Mouse (Mus musculus): ENCODE data around the gene Fkbp2. TPM values are rescaled to one million over a fixed set of nuclear protein-coding genes. Genes with fewer than 3 reads are reported as not detected.
A peak's percentile ranks its signal among the peaks of the same experiment; 100 is the strongest.

Fkbp2 gene
- polyA plus RNA-seq, 1 experiment from 2014 or later: 65.8 TPM

- ATAC-seq (ENCODE audit: insufficient number of reproducible peaks, insufficient read depth, low FRiP score, low TSS enrichment, low read depth): no peak; the same call in 1 of the 2 replicates
- Histone ChIP-seq H3K4me1 (replicated peaks) (peaks cover 52% of the 10 kb centered on the region), H3K27ac (no peak overlapping the region)
Measured at GRCm38 (mm10) chr19:6969291-6969664, 11.0 kb downstream of the Fkbp2 start.

GRCm38 (mm10) chr19:6968491-6969271 is 11.6 kb downstream of the Fkbp2 start:
- Histone ChIP-seq H3K27ac (no peak overlapping the region), H3K4me1 (replicated peaks) (peaks cover 47% of the 10 kb centered on the region)
- 11% methylated on average over 15 of the region's 15 CpGs for WGBS

More at GRCm38 (mm10) chr19:6969291-6969664, 11.0 kb downstream of the Fkbp2 start:
- peak overlapping the region; percentile 65 for H3K4me2 ChIP-seq
- H3K36me3 ChIP-seq: peaks cover 29% of the 10 kb centered on the region
- H3K4me3 ChIP-seq (replicated peaks): peak overlapping the region; percentile 64
- peaks cover 10% of the 10 kb centered on the region for H3K27me3 ChIP-seq
- no peaks in the 10 kb centered on the region for H3K9me3 ChIP-seq
- under 1% methylated on average over 20 of the region's 20 CpGs for WGBS
- peak overlapping the region; percentile 67 for H3K9ac ChIP-seq (replicated peaks)

GRCm38 (mm10) chr19:6956461-6956860 is 23.8 kb downstream of the Fkbp2 start:
- H3K27ac ChIP-seq: no peak overlapping the region
- H3K9ac ChIP-seq (replicated peaks): no peak overlapping the region
- no peak overlapping the region for H3K4me3 ChIP-seq (replicated peaks)
- H3K4me1 ChIP-seq (replicated peaks): peaks cover 11% of the 10 kb centered on the region
- H3K9me3 ChIP-seq: no peaks in the 10 kb centered on the region
- no peak for ATAC-seq (ENCODE audit: insufficient number of reproducible peaks, insufficient read depth, low FRiP score, low TSS enrichment, low read depth)
- WGBS: 77% methylated on average over 10 of the region's 10 CpGs
- H3K27me3 ChIP-seq: no peaks in the 10 kb centered on the region
- peaks cover 75% of the 10 kb centered on the region for H3K36me3 ChIP-seq
- H3K4me2 ChIP-seq: no peak overlapping the region

More at GRCm38 (mm10) chr19:6968491-6969271, 11.6 kb downstream of the Fkbp2 start:
- Histone ChIP-seq H3K4me2 (peak overlapping the region; percentile 65), H3K9me3 (no peaks in the 10 kb centered on the region), H3K9ac (replicated peaks) (peak overlapping the region; percentile 67), H3K27me3 (peaks cover 10% of the 10 kb centered on the region), H3K4me3 (replicated peaks) (peak overlapping the region; percentile 64), H3K36me3 (peaks cover 34% of the 10 kb centered on the region)
- no peak for ATAC-seq (ENCODE audit: insufficient number of reproducible peaks, insufficient read depth, low FRiP score, low TSS enrichment, low read depth)

GRCm38 (mm10) chr19:6955424-6955823 is 24.9 kb downstream of the Fkbp2 start:
- H3K4me3 ChIP-seq (replicated peaks): no peak overlapping the region
- H3K4me2 ChIP-seq: no peak overlapping the region
- ATAC-seq (ENCODE audit: insufficient number of reproducible peaks, insufficient read depth, low FRiP score, low TSS enrichment, low read depth): no peak
- H3K9me3 ChIP-seq: no peaks in the 10 kb centered on the region
- no peak overlapping the region for H3K27ac ChIP-seq
- no peaks in the 10 kb centered on the region for H3K27me3 ChIP-seq
- peaks cover 70% of the 10 kb centered on the region for H3K36me3 ChIP-seq
- H3K4me1 ChIP-seq (replicated peaks): peaks cover 11% of the 10 kb centered on the region
- 73% methylated on average over 7 of the region's 7 CpGs for WGBS
- H3K9ac ChIP-seq (replicated peaks): no peak overlapping the region

GRCm38 (mm10) chr19:6954046-6954445 is 26.3 kb downstream of the Fkbp2 start:
- Histone ChIP-seq H3K36me3 (peaks cover 56% of the 10 kb centered on the region), H3K9me3 (no peaks in the 10 kb centered on the region), H3K4me2 (no peak overlapping the region), H3K27me3 (no peaks in the 10 kb centered on the region), H3K4me3 (replicated peaks) (no peak overlapping the region), H3K4me1 (replicated peaks) (peaks cover 19% of the 10 kb centered on the region), H3K9ac (replicated peaks) (no peak overlapping the region), H3K27ac (no peak overlapping the region)
- no peak for ATAC-seq (ENCODE audit: insufficient number of reproducible peaks, insufficient read depth, low FRiP score, low TSS enrichment, low read depth)
- 54% methylated on average over 9 of the region's 9 CpGs for WGBS

GRCm38 (mm10) chr19:6952712-6953037 is 27.6 kb downstream of the Fkbp2 start:
- peak overlapping the region; percentile 96 for H3K4me2 ChIP-seq
- H3K36me3 ChIP-seq: peaks cover 42% of the 10 kb centered on the region
- peak overlapping the region; percentile 63 for H3K4me3 ChIP-seq (replicated peaks)
- H3K9me3 ChIP-seq: no peaks in the 10 kb centered on the region
- no peaks in the 10 kb centered on the region for H3K27me3 ChIP-seq
- 0 out of 2 replicates have a peak overlapping the region, but pooled peaks have one; percentile 78 for H3K9ac ChIP-seq (replicated peaks)
- peaks cover 19% of the 10 kb centered on the region for H3K4me1 ChIP-seq (replicated peaks)
- no peak for ATAC-seq (ENCODE audit: insufficient number of reproducible peaks, insufficient read depth, low FRiP score, low TSS enrichment, low read depth)
- H3K27ac ChIP-seq: peak overlapping the region; percentile 97
- 12% methylated on average over 3 of the region's 3 CpGs for WGBS

- Histone ChIP-seq H3K27me3 (no peaks in the 10 kb centered on the region), H3K36me3 (peaks cover 37% of the 10 kb centered on the region), H3K4me1 (replicated peaks) (peaks cover 19% of the 10 kb centered on the region), H3K4me3 (replicated peaks) (peak overlapping the region; percentile 63), H3K27ac (peak overlapping the region; percentile 97), H3K9ac (replicated peaks) (peak overlapping the region; percentile 78), H3K9me3 (no peaks in the 10 kb centered on the region), H3K4me2 (peak overlapping the region; percentile 96)
- peak; percentile 3; the same call in 1 of the 2 replicates for ATAC-seq (ENCODE audit: insufficient number of reproducible peaks, insufficient read depth, low FRiP score, low TSS enrichment, low read depth)
- 3% methylated on average over 31 of the region's 31 CpGs for WGBS
Measured at GRCm38 (mm10) chr19:6951994-6952711, 28.1 kb downstream of the Fkbp2 start.

GRCm38 (mm10) chr19:6951381-6951968 is 28.8 kb downstream of the Fkbp2 start:
- Histone ChIP-seq H3K4me2 (peak overlapping the region; percentile 96), H3K4me1 (replicated peaks) (peaks cover 19% of the 10 kb centered on the region), H3K9ac (replicated peaks) (peak overlapping the region; percentile 78), H3K27me3 (no peaks in the 10 kb centered on the region), H3K9me3 (no peaks in the 10 kb centered on the region), H3K36me3 (peaks cover 30% of the 10 kb centered on the region), H3K4me3 (replicated peaks) (peak overlapping the region; percentile 63), H3K27ac (peak overlapping the region; percentile 97)
- ATAC-seq (ENCODE audit: insufficient number of reproducible peaks, insufficient read depth, low FRiP score, low TSS enrichment, low read depth): peak; percentile 75
- under 1% methylated on average over 35 of the region's 35 CpGs for WGBS

GRCm38 (mm10) chr19:6950613-6951153 is 29.6 kb downstream of the Fkbp2 start:
- H3K27me3 ChIP-seq: no peaks in the 10 kb centered on the region
- peak; percentile 18; the same call in 1 of the 2 replicates for ATAC-seq (ENCODE audit: insufficient number of reproducible peaks, insufficient read depth, low FRiP score, low TSS enrichment, low read depth)
- WGBS: under 1% methylated on average over 28 of the region's 28 CpGs
- H3K9me3 ChIP-seq: no peaks in the 10 kb centered on the region
- H3K4me3 ChIP-seq (replicated peaks): peak overlapping the region; percentile 63
- peak overlapping the region; percentile 97 for H3K27ac ChIP-seq
- peak overlapping the region; percentile 96 for H3K4me2 ChIP-seq
- peaks cover 19% of the 10 kb centered on the region for H3K4me1 ChIP-seq (replicated peaks)
- peaks cover 30% of the 10 kb centered on the region for H3K36me3 ChIP-seq
- peak overlapping the region; percentile 78 for H3K9ac ChIP-seq (replicated peaks)

GRCm38 (mm10) chr19:6949951-6950350 is 30.4 kb downstream of the Fkbp2 start:
- peak overlapping the region; percentile 63 for H3K4me3 ChIP-seq (replicated peaks)
- peak overlapping the region; percentile 96 for H3K4me2 ChIP-seq
- peaks cover 26% of the 10 kb centered on the region for H3K36me3 ChIP-seq
- no peaks in the 10 kb centered on the region for H3K27me3 ChIP-seq
- H3K9me3 ChIP-seq: no peaks in the 10 kb centered on the region
- no peak for ATAC-seq (ENCODE audit: insufficient number of reproducible peaks, insufficient read depth, low FRiP score, low TSS enrichment, low read depth)
- H3K9ac ChIP-seq (replicated peaks): peak overlapping the region; percentile 78; the same call in 1 of the 2 replicates
- peaks cover 19% of the 10 kb centered on the region for H3K4me1 ChIP-seq (replicated peaks)
- 63% methylated on average over 5 of the region's 5 CpGs for WGBS
- H3K27ac ChIP-seq: peak overlapping the region; percentile 97

- no peaks in the 10 kb centered on the region for H3K27me3 ChIP-seq
- H3K4me1 ChIP-seq (replicated peaks): peaks cover 19% of the 10 kb centered on the region
- H3K9me3 ChIP-seq: no peaks in the 10 kb centered on the region
- 0 out of 2 replicates have a peak overlapping the region, but pooled peaks have one; percentile 96 for H3K4me2 ChIP-seq
- ATAC-seq (ENCODE audit: insufficient number of reproducible peaks, insufficient read depth, low FRiP score, low TSS enrichment, low read depth): no peak
- H3K4me3 ChIP-seq (replicated peaks): no peak overlapping the region
- H3K9ac ChIP-seq (replicated peaks): no peak overlapping the region
- peaks cover 22% of the 10 kb centered on the region for H3K36me3 ChIP-seq
- H3K27ac ChIP-seq: no peak overlapping the region
- WGBS: 90% methylated on average over 5 of the region's 5 CpGs
Measured at GRCm38 (mm10) chr19:6949532-6949931, 30.8 kb downstream of the Fkbp2 start.

Data from limb, embryonic 12.5 days (tissue).